Mouse (Mus musculus): ENCODE data around the gene Enc1. TPM values are rescaled to one million over a fixed set of nuclear protein-coding genes. Genes with fewer than 3 reads are reported as not detected.
A peak's percentile ranks its signal among the peaks of the same experiment; 100 is the strongest.

Enc1 gene
- 1 to 10 TPM; 1.4 to 2.6 TPM for total RNA-seq (2021)
- long read RNA-seq, experiment 1: 0 reads
- long read RNA-seq, experiment 2: 0 reads

- peak; percentile 81 to 83 for DNase-seq
- intact Hi-C loops (cut with DNase I): loop anchor here (5.0 kb wide), 1 partner anchor 366 kb away; no protein-coding TSS in a partner anchor
Measured at GRCm38 (mm10) chr13:97240965-97241786, at the start of gene Enc1. Gene Enc1, plus strand, starts transcription at chr13:97241105.

DNA sequence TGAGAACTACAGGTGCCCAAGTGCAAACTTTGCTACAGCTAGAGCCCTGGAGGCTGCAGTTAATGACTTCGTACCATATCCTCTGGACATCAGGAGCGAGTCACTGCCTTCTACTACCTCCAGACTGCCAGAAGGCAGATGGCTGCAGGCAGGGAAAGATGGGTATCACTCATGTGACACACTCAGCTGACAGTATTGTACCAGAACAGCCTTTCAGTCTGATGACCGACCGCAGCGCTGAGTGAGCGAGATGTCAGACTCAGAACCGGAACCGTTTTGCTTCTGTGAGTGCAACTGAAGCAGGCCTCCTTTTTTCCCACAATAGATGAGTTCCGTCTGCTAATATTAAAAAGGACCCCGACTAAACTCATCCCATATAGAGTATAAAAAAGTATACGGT is 48.3 kb upstream of the Enc1 start:
- DNase-seq: no peak
- intact Hi-C loops (cut with DNase I): no loop called here

GRCm38 (mm10) chr13:97193420-97193819 is 47.5 kb upstream of the Enc1 start:
- DNase-seq: peak; percentile 61 to 70
- intact Hi-C loops (cut with DNase I): no loop called here

DNA sequence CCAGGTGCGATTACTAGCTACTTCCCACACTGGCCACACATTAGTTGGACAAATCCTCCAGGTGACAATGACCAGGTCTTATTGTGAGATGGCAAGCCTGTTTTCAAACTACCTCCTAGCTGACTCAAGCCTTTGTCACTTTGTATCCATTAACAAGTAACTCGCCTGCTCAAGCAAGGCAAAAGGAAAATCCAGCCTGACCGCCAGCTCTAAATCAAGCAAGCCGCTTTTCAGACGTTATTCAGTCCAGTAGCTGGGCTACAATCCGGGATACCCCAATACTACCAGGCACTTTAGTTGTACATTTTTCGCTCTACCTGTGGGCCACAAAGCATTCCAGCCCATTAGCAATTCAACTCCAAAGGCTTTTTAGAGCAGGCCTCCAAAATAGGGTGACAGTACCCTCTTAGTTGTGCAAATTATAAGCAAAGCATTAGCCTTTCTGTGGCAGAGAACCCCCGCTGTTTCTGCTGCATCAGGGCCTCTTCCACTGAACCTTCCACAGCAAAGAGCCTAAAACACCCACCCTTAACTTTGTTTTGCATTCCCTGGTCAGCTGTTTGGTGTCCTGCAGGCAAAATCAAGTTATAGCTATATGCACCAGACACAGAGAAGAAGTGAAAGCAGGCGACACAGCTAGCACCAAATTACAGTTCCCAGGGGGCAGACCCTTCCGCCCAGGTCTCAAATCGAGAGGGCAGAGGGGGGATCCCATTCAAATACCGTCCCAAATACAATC is 44.5 kb upstream of the Enc1 start:
- intact Hi-C loops (cut with DNase I): no loop called here
- DNase-seq: no peak

GRCm38 (mm10) chr13:97196925-97197218 is 44.0 kb upstream of the Enc1 start:
- DNase-seq: no peak
- intact Hi-C loops (cut with DNase I): no loop called here

DNA sequence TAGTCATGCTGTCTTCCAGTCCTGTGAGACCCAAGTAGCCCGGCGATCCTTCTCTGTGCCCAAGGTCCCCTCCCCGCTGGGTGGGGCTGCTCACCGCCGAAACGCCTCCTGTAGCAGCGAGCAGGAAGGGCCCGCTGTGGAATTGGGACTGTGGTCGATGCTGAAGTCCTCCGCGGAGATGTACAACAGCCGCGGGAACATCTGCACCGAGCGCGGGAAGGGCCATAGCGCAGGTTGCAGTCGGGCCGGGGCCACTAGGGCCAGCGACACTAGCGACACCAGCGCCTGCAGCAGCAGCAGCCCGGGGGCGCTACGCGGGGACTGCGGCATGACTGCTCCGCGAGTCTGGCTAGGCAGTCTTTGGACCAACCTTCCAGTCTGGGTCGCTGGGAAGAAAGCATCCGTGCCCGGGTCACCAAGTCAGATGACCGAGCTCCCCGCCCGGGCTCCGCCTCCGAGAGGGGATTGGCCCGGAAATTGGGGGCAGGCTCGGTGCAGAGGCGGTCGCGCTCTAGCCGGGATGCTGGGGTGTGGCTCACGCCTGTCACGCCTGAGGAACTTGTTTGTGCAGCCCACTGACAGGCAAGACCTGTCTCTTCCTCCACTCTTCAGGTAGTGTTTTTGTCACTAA is 42.9 kb upstream of the Enc1 start, which contains the start of gene Hexb:
Gene Hexb (minus strand): TSS at position 426 of the 631 bp plus-strand sequence.
- DNase-seq: peak; percentile 89 to 93
- intact Hi-C loops (cut with DNase I): no loop called here

GRCm38 (mm10) chr13:97199123-97199522 is 41.8 kb upstream of the Enc1 start:
- intact Hi-C loops (cut with DNase I): no loop called here
- no peak for DNase-seq

DNA sequence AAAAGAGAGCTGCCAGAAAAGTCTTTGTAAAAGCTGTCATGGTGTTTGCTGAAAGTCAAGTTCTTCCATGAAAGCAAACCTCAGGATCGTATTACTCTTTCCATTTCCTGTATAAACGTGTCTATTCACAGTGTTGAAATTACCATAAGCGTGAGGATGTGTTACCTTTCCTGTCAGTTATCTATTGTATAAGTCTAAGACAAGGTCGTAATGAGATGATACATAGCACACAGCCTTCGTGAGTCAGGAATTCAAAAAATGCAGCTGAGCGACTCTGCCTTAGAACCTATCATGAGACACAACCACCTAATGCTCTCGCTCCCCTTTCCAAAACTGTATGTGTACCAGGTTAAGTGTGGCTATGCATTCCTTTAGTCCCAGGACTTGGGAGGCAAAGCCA is 39.8 kb upstream of the Enc1 start:
- intact Hi-C loops (cut with DNase I): no loop called here

DNA sequence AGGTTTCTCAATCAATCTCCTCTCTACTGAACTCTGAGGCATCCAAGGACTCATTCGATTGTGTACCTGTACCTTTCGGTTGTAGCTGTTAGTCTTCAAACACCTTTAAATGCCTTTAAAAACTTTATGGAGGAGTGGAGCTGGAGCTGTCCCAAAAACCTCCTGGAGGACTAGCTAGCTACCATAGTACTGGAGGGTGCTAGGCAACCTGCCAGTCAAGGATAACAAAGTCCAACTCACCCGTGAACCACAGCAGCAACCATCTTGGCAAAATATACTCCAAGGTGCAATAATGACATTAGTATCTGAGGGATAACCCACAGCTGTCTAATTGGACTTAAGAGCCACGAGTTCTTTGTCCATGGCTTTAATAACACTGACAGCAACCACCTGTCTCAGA is 39.0 kb upstream of the Enc1 start:
- intact Hi-C loops (cut with DNase I): no loop called here
- DNase-seq: no peak

More for the DNA sequence above, 39.8 kb upstream of the Enc1 start:
- no peak for DNase-seq

- intact Hi-C loops (cut with DNase I): no loop called here
- peak; percentile 64 to 74 for DNase-seq
Measured at GRCm38 (mm10) chr13:97205052-97205701, 35.7 kb upstream of the Enc1 start.

- intact Hi-C loops (cut with DNase I): no loop called here
- DNase-seq: no peak
Measured at GRCm38 (mm10) chr13:97206046-97206445, 34.9 kb upstream of the Enc1 start.

GRCm38 (mm10) chr13:97207472-97208111 is 33.3 kb upstream of the Enc1 start:
- DNase-seq: no peak
- intact Hi-C loops (cut with DNase I): no loop called here

- no peak for DNase-seq
- intact Hi-C loops (cut with DNase I): no loop called here
Measured at GRCm38 (mm10) chr13:97208112-97208478, 32.8 kb upstream of the Enc1 start.

GRCm38 (mm10) chr13:97208500-97209010 is 32.4 kb upstream of the Enc1 start:
- DNase-seq: no peak
- intact Hi-C loops (cut with DNase I): no loop called here

GRCm38 (mm10) chr13:97214583-97215268 is 26.2 kb upstream of the Enc1 start:
- DNase-seq: no peak
- intact Hi-C loops (cut with DNase I): no loop called here

DNA sequence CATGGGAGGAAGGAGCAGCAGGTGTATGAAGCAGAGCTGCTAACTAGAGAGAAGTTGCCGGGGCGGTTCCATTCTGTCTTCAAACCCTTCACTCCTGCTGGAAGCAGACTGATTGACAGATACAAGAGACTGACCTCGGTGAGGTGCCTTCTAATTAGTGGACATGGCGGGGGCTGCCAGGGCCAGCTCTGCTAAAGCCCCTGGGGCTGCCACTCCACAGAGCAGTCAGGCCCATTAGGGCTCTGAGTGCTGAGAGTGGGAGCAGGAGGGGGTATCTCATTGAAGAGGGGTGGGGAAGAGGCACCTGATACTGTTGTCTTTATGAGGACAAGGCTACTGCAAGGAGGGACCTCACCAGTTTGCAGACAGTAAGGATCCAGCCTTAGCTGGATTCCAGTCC is 25.3 kb upstream of the Enc1 start:
- intact Hi-C loops (cut with DNase I): no loop called here
- no peak for DNase-seq

DNA sequence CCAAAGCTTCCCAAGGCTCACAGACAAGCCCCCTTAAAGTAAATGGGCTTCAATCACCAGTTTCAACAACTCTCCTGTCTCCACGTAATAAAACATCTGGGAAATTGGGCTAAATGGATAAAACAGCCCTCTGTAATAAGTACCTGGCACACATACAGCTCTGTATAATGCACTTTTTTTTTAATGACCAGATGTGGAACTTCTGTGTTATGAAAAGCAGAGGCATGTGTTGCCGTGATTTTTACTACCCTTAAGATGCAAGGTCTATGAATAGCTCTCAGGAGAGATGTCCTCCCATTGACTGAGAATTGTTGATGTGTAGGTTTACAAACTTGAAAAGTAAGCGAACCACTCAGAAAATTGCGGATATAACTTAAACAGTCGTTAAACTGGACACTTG is 24.7 kb upstream of the Enc1 start:
- intact Hi-C loops (cut with DNase I): no loop called here
- no peak for DNase-seq

DNA sequence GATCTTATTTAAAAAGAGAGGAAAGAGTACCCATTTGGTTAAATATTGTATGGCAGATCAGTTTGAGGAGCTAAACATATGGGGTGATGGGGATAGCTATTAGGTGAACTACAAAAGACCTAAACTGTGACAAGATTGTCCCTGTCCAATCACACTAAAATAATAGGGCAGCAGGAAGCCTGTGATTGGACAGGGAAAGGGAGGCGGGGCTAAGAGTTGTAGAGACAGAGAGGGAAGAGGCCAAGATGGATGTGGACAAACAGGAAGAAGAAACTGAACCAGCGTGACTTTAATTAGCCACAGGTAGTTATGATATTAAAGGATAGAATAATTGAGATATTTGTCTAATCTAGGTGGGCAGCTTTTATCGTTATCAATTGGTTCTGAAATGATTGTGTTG is 20.9 kb upstream of the Enc1 start:
- intact Hi-C loops (cut with DNase I): no loop called here

GRCm38 (mm10) chr13:97223856-97224255 is 17.0 kb upstream of the Enc1 start:
- intact Hi-C loops (cut with DNase I): no loop called here
- no peak for DNase-seq

More for the DNA sequence above, 20.9 kb upstream of the Enc1 start:
- no peak for DNase-seq
